Mouse (Mus musculus) yolk sac, embryonic 10.5 days (tissue): ENCODE data around the gene Rap2c.

Experiments
- DNase-seq: peaks from one replicate; pipeline ENCODE4 v3.0.0-alpha.2; 2017; ENCODE audit warnings: low spot score

Gene Rap2c

DNA sequence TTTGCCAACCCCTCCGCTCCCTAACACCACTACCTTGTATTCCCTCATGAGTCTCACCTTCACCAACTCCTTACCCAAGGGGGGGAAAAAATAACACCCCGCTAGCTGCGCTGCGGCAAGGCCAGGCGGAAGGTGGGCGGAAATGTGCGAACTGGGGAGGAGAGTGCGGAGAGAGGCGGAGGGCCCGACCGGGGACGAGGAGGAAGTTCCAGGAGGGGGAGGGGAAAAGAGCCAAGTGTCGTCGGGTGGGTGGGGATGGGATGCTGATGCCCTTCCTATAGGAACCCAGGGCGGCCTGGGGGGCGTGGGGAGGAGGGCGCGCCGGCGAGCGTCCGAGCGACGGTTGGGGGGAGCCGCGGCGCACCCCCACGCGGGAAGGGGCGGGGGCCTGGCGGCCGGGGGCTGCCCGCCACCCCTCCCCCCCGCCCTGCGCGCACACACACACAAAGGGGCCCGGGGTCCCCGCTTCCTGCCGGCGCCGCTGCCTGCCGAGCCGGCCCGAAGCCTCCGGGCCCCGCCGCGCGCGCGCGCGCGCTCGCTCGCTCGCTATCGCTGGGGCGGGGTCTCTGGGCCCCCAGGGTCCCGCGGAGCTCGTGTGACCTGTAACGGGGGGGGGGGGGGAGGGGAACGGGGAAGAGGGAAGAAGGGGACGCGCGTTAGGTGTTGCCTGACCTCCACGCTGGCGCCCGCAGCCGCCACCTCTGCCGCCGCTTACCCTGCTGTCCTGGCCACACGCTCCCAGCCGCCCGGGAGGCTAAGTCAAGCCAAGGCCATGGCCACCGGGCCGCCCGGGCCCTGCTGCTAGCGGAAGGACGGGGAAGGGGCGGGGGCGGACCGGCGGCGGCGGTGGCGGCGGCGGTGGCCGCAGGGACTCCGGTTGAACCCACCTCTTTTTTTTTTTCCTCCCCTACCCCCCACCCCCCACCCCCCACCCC lies at the start of gene Rap2c:
Rap2c (minus strand) TSS at position 168 of the 935 bp plus-strand sequence.
- peak; percentile 86 for DNase-seq

DNA sequence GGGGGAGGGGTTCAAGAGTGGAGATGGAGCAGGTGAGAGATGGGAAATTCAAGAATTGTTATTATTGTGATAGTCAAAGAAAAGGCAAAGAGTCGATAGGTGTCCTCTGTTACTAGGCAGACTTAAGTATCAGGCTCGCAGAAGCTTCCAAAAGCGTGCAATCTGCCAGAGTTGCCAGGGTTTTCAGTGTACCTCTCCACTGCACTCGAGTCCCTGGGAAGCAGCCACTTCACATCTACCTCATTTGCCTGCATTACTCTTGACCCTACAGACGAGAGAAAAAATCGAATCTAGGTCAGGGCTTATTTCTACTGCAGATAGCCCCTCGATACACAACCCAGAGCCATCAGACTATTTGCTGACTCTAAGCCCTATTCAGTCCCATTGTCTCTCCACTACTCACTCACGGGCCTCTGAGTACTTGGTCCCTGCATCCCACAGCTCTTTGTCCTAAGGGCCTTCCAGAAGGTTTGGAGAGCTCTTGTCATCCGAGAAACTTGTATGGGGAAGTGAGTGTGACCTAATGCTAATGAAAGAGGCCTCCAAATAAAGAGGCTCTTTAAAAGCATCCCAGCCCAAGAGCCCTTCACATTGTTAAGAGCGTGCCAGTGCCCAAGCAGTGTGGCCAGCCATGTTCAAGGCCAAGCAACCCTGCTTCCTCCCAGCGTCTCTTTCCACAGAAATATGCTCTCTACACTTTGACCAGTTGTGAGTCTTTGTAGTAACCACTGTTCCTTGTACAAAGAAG lies 48.9 kb upstream of the Rap2c start:
- DNase-seq = no peak

DNA sequence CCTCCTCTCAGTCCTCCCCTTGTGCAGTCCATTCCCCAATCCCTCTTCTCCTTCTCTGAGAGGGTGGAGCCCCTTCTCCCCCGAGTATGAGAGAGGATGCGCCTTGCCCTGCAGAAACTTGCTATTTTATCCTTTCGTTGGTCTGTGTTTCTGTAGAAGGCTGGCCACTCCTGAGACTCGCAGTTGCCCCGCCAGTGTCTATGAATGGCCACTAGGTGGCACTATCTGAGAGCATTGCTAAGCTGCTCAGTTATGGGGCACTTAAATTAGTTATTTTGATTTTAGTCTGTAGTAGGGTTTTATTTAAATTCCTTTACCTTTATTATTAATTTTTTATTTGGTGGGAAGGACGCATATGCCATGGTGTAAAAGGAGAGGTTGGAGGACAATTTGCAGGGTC lies 48.0 kb upstream of the Rap2c start:
- peak; percentile 20 for DNase-seq

DNA sequence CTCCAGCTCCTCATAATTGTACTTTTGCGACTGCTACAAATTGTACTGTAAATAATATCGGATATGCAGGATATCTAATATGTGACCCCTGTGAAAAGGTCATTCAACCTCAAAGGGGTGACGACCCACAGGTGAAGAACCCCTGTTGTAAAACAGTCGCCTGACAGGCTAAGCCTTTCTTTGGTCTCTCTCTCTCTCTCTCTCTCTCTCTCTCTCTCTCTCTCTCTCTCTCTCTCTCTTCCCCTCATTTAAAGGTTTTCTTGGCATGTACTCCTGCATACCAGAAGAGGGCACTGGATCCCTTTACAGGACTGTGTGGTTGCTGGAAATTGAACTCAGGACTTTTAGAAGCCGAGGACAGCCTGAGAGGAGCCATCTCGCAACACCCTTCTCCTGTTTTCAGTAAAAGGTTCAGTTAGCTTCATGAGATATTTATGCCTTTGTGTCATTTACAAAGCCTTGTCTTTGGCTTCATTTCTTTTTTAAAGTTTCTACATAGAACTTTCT lies 47.4 kb upstream of the Rap2c start:
- DNase-seq = no peak

DNA sequence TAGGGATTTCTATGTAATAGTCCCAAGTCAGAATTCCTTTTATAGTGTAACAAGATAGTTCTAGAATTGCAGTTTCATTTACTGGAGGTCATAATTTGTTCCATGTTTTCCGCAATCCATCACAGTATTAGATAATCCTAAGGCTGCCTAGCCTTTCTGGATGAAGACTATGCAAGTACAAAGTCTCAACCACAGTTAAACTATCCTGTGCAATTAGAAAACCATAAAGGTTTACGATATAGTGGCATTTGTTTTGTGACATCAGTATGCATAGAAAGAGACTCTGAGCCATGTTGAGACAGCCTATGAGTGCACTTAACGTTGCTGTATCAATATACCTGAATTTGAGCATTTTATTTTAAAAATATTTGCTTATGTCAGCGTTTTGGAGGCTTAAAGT lies 42.4 kb upstream of the Rap2c start:
- DNase-seq = no peak

DNA sequence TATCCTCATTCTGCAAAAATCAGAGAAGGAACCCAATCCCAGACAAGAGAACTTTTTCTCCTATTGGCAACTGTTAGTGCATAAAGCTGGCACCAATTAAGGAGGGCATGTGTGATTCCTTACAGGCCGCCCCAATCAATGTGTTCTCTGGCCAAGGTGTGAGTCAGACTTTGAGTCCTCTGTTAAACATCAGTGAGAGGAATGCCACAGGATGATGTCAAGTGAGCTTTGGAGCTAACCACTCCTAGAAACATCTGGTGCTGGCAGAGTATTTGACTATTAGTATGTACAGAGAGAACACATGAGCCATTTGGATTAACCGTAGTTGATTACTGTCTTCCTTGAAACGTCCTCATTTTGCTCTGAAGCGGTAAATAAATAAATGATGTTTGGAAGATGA lies 40.9 kb upstream of the Rap2c start:
- no peak for DNase-seq

DNA sequence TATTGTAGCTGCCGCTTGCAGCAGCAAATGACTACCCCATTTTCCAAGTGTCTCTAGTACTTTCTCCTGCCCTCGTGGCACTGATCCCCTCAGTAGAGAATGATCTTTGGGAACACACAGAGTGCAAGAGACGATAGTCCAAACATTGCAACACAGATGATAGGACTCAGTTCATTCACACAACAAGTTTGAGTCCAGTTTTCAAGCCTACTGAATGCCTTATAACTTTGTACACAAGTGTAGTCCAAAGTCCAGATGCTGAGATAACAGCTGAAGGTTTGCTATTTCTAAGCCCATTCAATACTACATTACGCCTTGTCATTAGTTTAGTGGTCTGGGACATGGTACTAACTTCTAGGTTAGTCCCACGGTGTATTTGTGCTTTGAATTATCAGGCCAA lies 40.5 kb upstream of the Rap2c start:
- DNase-seq = peak; percentile 11

DNA sequence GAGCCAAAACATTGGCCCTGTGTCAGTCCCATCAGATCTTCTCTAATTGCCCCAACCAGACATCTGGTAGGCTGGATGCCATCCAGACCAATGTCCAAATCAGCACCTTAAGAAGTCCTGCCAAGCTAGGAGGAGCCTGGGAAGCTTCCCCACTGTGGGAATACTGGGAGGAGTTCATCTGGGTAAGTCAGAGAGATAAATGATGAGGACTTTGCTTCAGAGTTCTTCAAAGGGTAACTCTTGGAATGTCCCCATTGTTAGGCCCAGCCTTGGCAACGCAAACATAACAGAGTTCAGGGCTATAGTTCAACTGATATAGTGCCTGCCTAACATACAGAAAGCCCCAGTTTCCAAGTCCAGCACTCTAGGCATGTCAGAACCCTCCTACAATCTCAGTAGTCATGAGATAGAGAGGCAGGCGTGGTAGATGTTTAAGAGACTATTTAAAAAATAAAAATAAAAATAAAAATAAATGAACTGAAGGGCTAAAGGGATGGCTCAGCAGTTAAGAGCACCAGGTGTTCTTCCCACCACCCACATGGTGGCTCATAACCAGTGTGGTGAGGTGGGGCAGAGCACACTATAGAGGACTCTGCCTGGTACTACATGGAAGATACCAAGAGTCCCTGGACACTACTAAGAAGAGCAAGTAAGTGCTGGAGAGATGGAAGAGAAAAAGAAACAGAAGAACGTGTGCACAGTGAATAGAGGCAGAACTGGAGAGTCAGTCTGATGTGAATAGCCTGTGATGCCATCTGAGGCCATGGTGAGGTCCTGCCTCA lies 34.1 kb upstream of the Rap2c start:
- DNase-seq = peak; percentile 16

DNA sequence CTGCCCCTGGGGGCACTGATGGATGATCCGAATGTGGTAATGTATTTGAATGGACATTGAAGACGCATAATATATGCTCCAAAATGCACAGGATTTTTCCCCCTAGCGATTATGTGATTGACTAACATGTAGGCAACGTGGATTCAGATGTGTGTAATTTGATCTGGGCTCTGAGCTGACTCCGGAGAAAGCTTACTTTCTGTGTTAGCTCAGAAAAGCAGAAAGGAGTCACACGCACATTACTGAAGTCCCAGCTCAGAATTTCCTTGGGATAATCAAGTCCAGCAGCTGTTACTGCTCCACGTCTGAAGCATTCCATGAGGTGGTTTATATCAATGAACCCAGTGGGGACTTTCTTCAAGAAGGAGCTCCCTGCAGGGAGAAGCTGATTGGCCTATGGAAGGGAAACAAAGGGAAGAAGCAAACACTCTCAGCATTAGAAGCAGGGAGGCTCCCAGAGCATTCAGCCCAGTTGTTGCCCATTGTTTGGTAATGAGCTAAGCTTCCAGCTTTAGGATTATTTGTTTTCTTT lies 17.9 kb upstream of the Rap2c start:
- peak; percentile 1 for DNase-seq

DNA sequence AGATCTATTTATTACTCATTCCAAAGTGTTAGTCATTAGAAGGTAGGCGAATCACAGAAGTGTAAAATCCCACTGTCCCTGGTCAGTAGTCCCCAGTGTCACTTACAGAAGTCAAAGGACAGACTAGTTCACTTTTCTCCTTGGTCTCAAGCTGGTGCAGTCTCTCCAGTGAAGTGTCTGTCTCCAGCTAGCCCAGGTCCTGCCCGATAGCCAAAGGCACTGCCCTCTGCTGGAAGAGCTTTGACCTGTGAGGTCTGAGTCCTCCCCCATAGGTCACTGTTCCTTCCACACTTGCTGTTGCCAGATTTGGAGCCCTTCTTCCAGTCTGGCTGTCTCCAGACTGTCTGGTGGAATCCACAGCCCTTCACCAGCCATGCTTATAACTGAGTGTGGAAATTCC lies 2.1 kb upstream of the Rap2c start:
- DNase-seq = peak; percentile 63

DNA sequence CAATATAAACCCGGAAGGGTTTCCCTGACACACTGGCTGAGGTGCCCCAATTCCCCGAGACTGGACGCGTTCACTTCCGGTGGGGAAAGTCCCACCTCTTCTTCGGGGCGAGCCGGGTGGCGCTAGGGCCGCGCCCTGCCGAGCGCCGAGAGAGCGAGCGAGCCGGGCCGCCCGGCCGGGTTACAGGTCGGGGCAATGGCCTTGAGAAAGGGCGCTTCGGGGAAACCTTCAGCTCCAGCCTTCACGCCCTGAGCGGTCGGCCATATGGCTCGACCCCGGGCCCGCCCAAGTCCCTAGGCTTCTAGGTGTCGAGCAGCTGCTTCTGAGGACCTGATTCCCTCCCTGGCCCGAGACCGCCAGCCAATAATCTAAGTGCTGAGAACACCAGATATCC lies 965 bp upstream of the Rap2c start:
- no peak for DNase-seq

DNA sequence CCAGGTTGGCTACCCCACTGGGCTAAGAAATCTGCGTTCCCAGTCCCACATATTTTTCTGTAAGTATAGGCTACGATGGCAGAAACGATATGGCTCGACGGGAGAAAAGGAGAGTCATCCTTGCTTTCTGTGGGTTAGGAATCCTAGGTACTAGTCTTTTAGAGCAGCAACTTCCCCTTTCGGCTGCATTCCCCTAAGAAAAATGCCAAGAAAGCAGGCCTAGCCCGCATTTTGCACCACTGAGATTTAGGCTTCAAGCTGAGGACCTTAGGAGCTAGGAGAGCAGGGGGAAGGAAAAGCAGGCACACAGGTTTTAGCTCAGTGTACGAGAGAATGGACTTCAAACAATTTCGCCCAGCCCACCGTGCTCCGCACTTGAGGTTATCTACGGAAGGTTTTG lies 892 bp downstream of the Rap2c start:
- no peak for DNase-seq

DNA sequence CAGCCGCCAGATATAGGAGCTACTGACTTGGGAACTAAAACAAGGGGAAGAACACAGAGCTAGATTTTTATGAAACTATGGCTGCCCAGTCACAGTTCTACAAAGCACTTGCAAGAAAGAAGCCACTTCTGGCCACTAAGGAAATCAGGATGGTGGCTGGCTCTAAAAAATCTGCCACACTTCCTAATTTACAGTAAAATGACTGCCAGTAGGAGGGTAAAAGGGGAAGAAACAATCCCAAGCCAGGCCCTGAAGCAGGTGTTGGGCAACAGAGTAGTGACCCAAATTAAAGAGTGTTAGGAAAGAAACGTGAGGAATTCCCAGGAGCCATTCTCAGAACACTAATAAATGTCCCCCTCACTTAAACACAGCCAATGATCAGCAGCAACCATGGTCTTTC lies 5.5 kb downstream of the Rap2c start:
- no peak for DNase-seq

DNA sequence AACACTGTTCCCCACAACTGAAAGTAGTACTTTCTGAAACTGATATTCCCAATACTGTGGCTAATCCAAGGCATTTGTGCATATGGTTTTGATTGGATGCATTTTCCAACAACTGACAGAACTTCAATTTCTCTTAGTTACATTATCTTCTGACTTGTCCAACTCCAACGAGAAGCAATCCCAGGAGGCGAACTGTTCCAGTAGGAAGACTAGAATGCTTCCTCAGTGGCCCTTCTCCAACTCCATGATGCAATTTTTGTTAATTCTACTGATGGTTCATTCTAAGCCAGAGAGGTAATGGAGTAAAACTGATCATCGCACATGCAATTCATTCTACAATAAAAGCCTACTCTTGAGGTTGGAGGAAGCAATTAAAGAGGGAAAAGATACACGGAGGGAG lies 7.5 kb downstream of the Rap2c start:
- no peak for DNase-seq

DNA sequence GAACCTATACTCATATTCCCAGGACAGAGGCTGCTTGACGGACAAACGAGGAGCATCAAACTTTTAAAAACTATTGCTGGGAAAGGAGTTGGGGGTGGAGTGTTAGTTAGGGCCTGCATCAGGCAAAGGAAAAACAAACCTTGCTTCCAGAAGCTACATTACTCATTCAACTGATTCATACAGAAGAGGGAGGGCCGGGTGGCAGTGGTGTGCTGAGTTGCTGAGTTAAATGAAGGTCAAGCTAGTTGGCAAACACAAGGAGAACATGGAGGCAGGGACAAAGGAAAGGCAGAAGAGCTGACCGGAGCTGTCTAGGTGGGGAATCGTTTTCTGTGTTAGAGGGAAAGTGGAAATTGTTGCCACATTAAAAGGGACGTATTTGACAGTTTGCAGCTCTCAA lies 17.0 kb downstream of the Rap2c start:
- DNase-seq = no peak

DNA sequence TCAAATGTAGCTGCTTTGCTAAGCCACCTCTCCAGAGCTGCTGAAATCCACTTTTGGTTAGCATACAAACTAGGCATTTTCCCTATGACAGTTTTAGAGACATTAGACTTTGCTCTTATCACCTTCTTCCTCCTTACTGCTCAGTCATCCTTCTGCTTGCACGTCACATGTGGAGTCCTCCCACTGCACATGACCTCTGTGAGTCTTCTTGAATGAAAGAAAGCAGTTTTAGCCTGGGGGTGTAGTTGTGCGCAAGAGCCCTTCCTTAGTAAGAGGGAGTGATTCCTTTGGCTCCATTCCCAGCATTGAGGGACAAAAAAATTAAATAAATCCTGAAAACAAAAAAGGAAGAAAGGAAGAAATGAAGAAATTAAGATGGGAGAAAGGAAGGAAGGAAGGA lies 22.5 kb downstream of the Rap2c start:
- DNase-seq = no peak

DNA sequence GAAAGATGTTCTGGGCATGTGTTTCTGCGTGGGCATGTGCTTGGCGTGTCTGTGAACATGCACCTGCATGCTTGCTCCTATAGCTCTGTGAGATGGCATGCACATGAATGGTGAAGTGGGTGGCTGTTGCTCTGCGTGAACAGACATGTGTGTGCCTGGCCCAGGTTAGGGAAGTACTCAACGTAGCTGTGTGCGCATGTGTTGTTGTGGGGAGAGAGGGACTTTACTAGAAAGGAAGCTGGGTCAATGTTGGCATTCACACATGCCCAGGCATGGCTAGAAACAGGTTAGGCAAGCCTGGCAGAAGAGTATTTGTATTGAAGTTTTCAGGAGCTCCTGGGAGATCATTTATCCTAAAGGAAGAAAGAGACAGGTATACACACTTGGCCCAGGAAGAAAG lies 26.5 kb downstream of the Rap2c start:
- DNase-seq = no peak

DNA sequence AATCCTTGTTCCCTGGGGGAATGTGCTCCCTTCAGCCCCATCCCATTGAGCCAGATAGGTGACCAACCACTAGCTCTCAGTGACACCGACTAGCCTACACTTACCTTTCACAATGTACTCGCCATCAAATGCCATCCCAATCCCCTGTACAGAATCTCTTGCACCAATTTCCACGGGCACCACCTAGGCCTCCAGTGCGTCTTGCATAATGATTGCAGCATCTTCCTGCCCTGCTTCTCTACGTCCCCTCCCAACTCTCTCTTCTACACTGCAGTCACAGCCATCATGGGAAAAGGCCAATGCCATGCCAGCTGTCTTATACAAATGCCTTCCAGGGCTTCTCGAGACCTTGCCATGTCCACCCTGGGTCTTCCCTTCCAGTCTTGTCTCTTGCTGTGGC lies 27.9 kb downstream of the Rap2c start:
- no peak for DNase-seq

DNA sequence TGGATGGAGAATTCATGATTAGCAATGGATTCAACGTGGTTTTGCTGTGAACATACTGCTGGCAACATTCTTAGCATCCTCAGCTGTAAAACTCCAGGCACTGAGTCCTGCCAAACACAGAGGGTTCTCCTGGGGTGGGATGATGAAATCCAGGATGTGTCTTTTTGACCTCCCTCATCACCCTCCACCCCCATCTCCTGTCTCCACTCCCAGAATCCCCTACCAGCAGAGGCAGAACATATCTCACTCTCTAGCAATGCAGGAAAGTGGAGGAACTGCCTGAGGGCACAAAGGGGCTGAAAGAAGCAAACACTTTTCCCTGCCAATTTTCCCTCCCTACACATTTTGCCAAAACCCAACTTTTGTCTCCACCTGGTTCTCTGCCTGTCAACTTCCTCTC lies 29.2 kb downstream of the Rap2c start:
- no peak for DNase-seq

DNA sequence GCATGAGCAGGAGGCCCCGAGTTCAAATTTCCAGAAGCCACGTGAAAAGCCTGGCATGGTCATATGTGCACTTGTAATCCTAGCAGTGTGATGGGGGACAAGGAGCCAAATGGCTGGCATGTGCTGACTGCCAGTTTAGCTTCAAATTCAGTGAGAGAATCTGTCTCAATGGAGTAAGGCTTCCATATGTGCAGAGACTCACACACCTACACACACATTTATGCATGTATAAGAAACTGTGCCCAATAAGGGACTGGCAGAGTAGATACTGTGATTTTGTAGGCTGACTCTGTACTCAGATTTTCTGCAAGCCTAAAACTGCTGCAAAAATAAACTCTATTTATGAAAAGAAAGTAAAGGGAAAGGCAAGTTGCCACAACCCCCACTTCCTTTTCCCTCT lies 39.4 kb downstream of the Rap2c start:
- no peak for DNase-seq

DNA sequence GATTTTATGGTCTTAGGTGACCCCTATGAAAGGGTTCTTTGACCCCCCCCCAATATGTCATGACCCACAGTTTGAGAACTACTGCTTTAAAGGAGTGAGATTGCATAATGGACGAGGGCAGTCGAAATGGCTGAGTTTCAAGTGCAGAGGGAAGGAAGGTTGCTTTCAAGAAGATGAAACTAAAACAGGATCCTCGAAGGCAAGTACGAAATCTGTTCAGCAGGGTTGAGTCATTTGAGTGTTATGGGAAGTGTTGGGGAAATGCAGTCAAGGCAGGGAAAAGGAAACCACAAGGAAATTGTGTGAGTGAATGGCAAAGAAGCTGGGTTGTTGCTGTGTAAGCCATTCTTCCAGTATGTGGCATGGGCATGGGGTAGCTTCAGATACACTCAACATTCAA lies 45.7 kb downstream of the Rap2c start:
- no peak for DNase-seq

DNA sequence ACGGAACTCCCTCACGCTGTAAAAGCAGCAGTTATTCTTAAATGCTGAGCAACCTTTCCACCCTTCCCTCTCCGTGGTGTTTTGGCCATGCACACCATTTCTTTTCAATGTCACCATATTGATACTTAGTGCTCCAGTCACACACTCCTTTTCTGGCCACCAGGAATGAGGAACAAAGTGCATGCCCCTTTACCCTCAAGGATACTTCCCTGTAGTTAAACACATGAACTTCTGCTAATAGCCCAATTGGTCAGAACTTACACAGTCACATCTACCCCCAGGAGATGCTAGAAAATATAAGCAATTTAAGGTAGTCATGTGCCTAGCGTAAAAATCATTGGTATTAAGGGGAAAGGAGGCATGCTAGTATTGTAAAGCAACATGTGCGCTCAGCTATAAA lies 47.9 kb downstream of the Rap2c start:
- DNase-seq = no peak
